Mouse (Mus musculus) layer of hippocampus, postnatal 10 days (tissue): ENCODE measurements around the gene Knstrn. TPM values are rescaled to one million over a fixed set of nuclear protein-coding genes. Genes with fewer than 3 reads are reported as not detected.
A peak's percentile ranks its signal among the peaks of the same experiment; 100 is the strongest.

Experiments used
- DNase-seq, 2 experiments: peaks; one replicate each; pipeline ENCODE4 v3.0.0; 2021; ENCODE audit warnings: low spot score in 2 of 2
- total RNA-seq, 2 experiments: library from RNA; stranded (reverse); gene quantifications; 2 replicates each; pipeline ENCODE4 v1.2.3; 2021

Knstrn gene
- total RNA-seq, 2 experiments from 2014 or later: 5.4 to 5.6 TPM

DNA sequence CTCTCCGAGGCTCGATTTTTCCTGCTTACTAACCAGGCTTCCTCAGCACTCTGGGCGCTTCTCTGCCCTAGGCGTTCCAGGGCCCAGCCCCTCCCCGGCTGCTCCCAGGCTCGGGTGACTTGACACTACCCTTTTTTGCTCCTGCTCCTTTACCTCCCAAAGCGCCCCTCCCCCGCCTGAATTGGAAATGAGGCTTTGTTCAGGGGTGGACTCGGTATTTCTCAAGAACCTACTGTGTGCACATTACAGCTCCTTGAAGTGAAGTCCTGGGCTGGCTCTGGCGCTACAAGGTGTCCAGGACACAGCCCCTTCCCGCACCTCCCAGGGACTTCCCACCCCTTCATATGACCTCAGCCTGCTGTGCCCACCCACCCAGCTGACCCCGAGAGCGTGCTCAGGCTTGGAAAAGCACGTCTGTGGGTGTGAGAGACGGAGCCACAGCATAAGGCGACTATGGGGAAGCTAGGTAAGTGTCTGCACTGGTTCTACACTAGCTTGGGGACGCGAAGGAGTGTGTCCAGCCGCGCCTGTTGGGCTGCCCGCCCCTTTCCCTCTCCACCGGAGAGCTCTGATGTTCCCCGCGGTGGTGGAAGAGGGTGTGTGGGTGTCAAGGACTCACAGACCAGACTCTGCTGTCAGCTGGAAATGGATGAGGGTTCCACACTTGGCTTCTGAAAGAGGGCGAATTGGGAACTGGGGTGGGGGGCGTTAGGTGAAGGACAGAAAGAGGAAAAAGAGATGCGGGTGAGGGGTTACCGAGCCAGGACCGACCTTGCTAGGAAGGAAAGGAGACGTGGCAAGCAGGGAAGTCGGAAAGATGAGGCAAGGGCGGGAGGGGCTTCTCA is 86.4 kb downstream of the Knstrn start, which contains the start of gene Bahd1:
Bahd1 (plus strand) TSS at position 397 of the 845 bp plus-strand sequence.
- DNase-seq: peak in 1 of 2 experiments; percentile 32

DNA sequence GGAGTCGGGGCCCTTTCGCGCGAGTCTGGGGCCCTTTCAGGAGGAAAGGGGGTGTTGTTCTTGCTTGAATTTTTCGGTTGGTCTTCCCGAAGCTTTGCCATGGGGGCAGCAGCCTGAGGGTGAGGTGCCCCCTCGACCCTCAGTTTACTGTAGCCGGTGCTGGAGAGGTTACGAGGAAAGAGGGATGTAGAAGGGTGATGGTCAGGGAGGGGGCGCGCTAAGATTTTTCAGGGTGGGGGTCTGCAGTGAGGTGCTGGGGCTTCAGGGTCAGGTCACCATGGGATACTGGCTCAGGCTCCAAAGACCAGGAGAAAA is 87.0 kb downstream of the Knstrn start:
- no peak for DNase-seq

DNA sequence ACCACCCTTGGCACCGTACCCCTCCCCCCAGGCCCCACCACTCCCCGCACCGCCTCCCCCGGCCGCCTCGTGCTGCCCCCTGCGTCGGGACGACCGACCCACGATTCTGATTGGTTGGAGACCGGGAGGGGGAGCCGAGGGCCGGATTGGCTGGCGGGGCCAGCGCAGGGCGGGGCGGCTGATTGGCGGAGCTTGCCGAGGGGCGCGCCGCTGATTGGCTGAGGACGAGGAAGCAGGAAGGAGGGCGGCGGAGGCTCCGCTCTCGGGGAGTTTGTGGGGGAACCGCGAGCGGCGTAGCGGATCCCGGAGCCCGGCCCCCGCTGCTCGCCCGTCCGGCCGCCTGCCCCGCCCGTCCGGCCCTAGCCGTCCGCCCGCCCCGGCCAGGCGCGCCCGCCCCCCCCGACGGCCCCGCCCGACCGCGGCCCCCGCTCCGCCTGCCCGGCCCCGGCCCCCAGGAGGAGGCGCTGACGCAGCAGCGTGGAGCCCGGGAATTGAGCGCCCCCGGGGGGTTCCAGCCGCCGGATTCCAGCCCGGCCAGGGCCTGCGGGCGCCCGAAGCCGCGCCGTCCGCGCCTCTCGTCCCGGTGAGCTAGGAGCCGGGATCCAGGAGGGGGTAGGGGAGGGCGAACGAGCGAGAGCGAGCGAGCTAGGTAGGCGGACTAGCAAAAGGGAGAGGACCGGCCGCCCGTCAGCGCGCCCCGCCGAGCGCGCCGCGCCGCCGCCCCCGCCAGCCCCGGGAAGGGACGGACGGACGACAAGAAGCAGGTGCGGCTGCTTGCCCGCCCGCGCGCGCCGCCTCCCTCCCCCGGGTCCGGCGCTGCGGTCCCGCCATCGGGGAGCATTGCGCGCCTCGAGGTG is 87.6 kb downstream of the Knstrn start:
- peak; percentile 97 to 99 for DNase-seq

DNA sequence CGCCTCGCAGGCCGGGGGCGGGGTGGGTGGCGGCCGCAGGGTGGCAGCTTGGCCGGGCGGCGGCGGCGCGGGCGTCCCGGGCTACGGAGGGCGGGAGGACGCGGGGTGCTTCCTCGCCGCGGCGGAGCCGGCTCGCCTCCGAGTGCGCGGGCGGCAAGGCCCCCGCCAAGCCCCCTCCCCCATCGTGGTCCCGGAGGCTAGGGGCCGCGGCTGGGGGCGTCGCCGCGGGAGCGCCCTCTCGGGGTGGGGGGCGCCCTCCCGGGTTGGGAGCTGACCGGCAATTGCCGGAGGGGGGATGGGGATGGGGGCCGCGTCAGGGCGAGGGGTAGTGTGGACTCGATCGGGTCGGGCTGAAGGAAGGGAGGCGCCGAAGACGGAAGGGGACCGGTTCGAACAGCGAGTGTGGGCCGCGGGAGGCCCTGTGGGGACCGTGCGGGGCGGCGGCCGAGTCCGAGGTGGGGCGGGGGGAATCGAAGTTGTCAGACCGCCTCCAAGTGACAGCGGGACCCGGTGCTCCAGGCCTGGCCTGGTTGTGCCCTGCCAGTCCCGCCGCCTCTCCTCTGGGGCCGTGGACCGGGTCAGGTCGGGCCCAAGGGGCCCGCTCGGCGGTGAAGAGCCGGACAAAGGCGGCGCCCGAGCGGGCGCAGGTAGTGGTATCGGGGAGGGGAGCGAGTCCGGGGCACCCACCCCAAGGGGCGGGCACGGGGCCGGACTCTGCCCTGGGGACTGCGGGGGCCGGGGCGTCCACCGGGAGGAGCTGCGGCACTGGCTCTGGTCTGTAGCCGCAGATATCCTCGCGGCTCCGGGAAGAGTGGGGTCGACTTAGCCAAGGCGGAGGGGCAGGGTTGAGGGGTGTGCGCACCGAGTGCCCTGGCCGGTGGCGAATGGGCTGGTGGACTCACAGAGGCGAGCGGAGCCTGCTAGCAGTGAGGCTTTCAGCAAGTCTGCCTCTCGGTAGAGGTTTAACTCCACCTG is 88.5 kb downstream of the Knstrn start:
- DNase-seq: peak; percentile 55 to 61

DNA sequence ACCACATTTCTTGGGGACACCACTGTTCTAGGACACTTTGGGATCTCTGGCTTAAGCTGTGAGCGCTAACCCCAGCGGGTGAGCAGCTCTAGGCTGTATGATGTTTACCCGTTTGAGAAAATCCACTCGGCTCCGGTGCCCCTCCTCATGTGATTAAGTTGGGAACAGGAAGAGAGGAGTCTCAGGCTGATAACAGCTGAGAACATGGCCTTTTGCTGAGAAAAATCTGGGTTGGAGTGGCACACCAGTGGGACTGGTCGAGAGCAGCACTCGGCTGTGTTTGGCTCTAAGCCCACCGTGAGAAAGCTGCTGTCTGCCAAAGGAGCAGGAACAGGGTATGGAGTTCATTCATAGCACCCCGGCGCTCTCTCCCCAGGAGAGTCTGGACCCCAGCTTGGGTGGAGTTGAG is 89.5 kb downstream of the Knstrn start:
- no peak for DNase-seq

Other genes starting within 250 kb of the Knstrn start
- gene Bub1b, start 215.8 kb upstream of the Knstrn start, total RNA-seq: 1 to 10 TPM; 5.1 to 6.2 TPM
- 100 to 1,000 TPM; 109 to 120 TPM for gene Pak6, start 150.7 kb upstream of the Knstrn start, total RNA-seq
- 1 to 10 TPM; 3.0 to 3.8 TPM for gene Ankrd63, start 110.0 kb upstream of the Knstrn start, total RNA-seq
- gene Plcb2, start 85.6 kb upstream of the Knstrn start, total RNA-seq: 1 to 10 TPM; 2.1 to 2.9 TPM
- 10 to 100 TPM; 31.7 to 33.4 TPM for gene Inafm2, start 68.2 kb upstream of the Knstrn start, total RNA-seq
- gene Ccdc9b, start 51.3 kb upstream of the Knstrn start, total RNA-seq: 1 to 10 TPM; 2.4 to 2.6 TPM
- not detected for gene Phgr1, start 41.2 kb upstream of the Knstrn start, total RNA-seq
- gene Disp2, start 34.3 kb upstream of the Knstrn start, total RNA-seq: 100 to 1,000 TPM; 191 to 195 TPM
- gene Ivd, start 48.0 kb downstream of the Knstrn start, total RNA-seq: 100 to 1,000 TPM in 1 of 2 experiments, 10 to 100 TPM in 1; 76.5 to 102 TPM
- gene Bahd1, start 86.4 kb downstream of the Knstrn start, total RNA-seq: 10 to 100 TPM; 36.6 to 43.1 TPM
- gene Chst14, start 112.5 kb downstream of the Knstrn start, total RNA-seq: 1 to 10 TPM; 2.5 to 3.5 TPM
- 10 to 100 TPM; 57.7 to 57.9 TPM for gene Ccdc32, start 215.4 kb downstream of the Knstrn start, total RNA-seq
- 1 to 10 TPM; 6.2 to 6.5 TPM for gene Rpusd2, start 220.8 kb downstream of the Knstrn start, total RNA-seq
- 1 to 10 TPM; 2.2 to 3.2 TPM for gene Knl1, start 233.1 kb downstream of the Knstrn start, total RNA-seq